Mouse (Mus musculus): ENCODE results near the gene Ehbp1. TPM values are rescaled to one million over a fixed set of nuclear protein-coding genes. Genes with fewer than 3 reads are reported as not detected.

Gene Ehbp1
- total and polyA plus RNA-seq, 3 experiments: 2.5 to 4.0 (median 3.1) TPM

GRCm38 (mm10) chr11:22383532-22383931, 41.4 kb upstream of the Ehbp1 start:
- H3K9ac ChIP-seq (ENCODE audit: insufficient read depth, low read depth): no peak overlapping the region
- H3K27me3 ChIP-seq (replicated peaks): no peaks in the 10 kb centered on the region
- no peaks in the 10 kb centered on the region for H3K36me3 ChIP-seq (replicated peaks in 1 of 2; ENCODE audit: control insufficient read depth in 1 of 2, insufficient read depth in 1 of 2, low read length in 1 of 2)
- no peaks in the 10 kb centered on the region for H3K79me2 ChIP-seq (replicated peaks; ENCODE audit: control insufficient read depth, extremely low read depth, insufficient read depth, poor library complexity, severe bottlenecking)
- H3K27ac ChIP-seq (ENCODE audit: insufficient read depth, low read depth): no peak overlapping the region
- no peak overlapping the region for H3K4me3 ChIP-seq (replicated peaks in 1 of 3; ENCODE audit: low read depth in 2 of 3, low read length in 2 of 3, poor library complexity in 1 of 3)
- H3K9me3 ChIP-seq (replicated peaks; ENCODE audit: low read length): no peaks in the 10 kb centered on the region
- DNase-seq (ENCODE audit: extremely low read depth): peak; percentile 38
- no peak overlapping the region for H3K4me2 ChIP-seq (ENCODE audit: insufficient read depth, low read depth, poor library complexity, severe bottlenecking)
- TF ChIP-seq HCFC1 (IDR thresholded peaks at IDR 0.05; ENCODE audit: low read depth, low read length) (no peak), MAFK (IDR thresholded peaks at IDR 0.05; ENCODE audit: insufficient replicate concordance, low read length) (peak; percentile 88)
- dilution Hi-C loops (cut with MboI; ENCODE audit: extremely low pct_ligation_motif_present, extremely low pct_unique_long_range_greater_than_20kb, low sequenced_read_pairs) (no loop called here), in situ Hi-C loops (cut with MboI; ENCODE audit: low pct_ligation_motif_present, low pct_unique_long_range_greater_than_20kb, low sequenced_read_pairs) (no loop called here)
- 0 out of 4 replicates have a peak, but pooled peaks cover 0 to 3% of the 10 kb centered on the region in 2 experiments for H3K4me1 ChIP-seq (ENCODE audit: control insufficient read depth in 1 of 2, insufficient read depth in 2 of 2)

- H3K27me3 ChIP-seq (replicated peaks): no peaks in the 10 kb centered on the region
- no peak for DNase-seq (ENCODE audit: extremely low read depth)
- no peaks in the 10 kb centered on the region for H3K36me3 ChIP-seq (replicated peaks in 1 of 2; ENCODE audit: control insufficient read depth in 1 of 2, insufficient read depth in 1 of 2, low read length in 1 of 2)
- in situ Hi-C loops (cut with MboI; ENCODE audit: low pct_ligation_motif_present, low pct_unique_long_range_greater_than_20kb, low sequenced_read_pairs): no loop called here
- H3K79me2 ChIP-seq (replicated peaks; ENCODE audit: control insufficient read depth, extremely low read depth, insufficient read depth, poor library complexity, severe bottlenecking): no peaks in the 10 kb centered on the region
- dilution Hi-C loops (cut with MboI; ENCODE audit: extremely low pct_ligation_motif_present, extremely low pct_unique_long_range_greater_than_20kb, low sequenced_read_pairs): no loop called here
- TF ChIP-seq NRF1 (IDR thresholded peaks at IDR 0.05; ENCODE audit: low read depth, low read length): no peak
- TF ChIP-seq MEF2A (IDR thresholded peaks at IDR 0.05; ENCODE audit: borderline replicate concordance, low read depth, low read length): no peak
- TF ChIP-seq USF2 (conservative IDR thresholded peaks at IDR 0.05; ENCODE audit: low read depth, low read length): no peak
- no peak for TF ChIP-seq ZNF384 (IDR thresholded peaks at IDR 0.05; ENCODE audit: low read depth, low read length)
- TF ChIP-seq EP300 (IDR thresholded peaks at IDR 0.05; ENCODE audit: low read length): no peak
- no peak for TF ChIP-seq RCOR1 (conservative IDR thresholded peaks at IDR 0.05; ENCODE audit: low read depth, low read length)
- TF ChIP-seq SMC3 (IDR thresholded peaks at IDR 0.05; ENCODE audit: low read depth, low read length): no peak
- no peak for TF ChIP-seq HCFC1 (IDR thresholded peaks at IDR 0.05; ENCODE audit: low read depth, low read length)
- TF ChIP-seq ZC3H11A (IDR thresholded peaks at IDR 0.05; ENCODE audit: low read depth, low read length): no peak
- H3K9me3 ChIP-seq (replicated peaks; ENCODE audit: low read length): no peaks in the 10 kb centered on the region
- H3K9ac ChIP-seq (ENCODE audit: insufficient read depth, low read depth): no peak overlapping the region
- H3K4me1 ChIP-seq (ENCODE audit: control insufficient read depth in 1 of 2, insufficient read depth in 2 of 2): peaks cover 0 to 4% of the 10 kb centered on the region in 2 experiments; a peak in 1 of 4 replicates
- H3K27ac ChIP-seq (ENCODE audit: insufficient read depth, low read depth): no peak overlapping the region
- no peak overlapping the region for H3K4me2 ChIP-seq (ENCODE audit: insufficient read depth, low read depth, poor library complexity, severe bottlenecking)
- no peak overlapping the region for H3K4me3 ChIP-seq (replicated peaks in 1 of 3; ENCODE audit: low read depth in 2 of 3, low read length in 2 of 3, poor library complexity in 1 of 3)
Observed at GRCm38 (mm10) chr11:22374811-22375210, 32.7 kb upstream of the Ehbp1 start.

DNA sequence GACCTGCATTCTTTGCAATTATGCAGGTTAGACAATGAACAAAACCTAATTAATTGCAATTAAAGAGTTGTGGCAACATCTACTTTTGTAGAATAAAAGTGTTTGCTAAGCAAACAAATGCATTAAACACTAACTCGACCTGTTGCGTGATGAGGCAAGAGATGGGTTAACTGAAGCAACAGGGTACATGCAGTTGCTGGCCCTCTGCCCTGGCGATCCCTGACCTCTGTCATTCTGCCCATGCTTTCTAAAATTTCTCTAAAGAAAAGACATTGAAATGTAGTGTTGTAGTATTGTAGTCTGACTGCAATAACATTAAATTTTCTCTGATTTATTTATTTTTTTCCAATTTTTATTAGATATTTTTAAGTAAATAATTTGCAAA, 31.2 kb upstream of the Ehbp1 start:
- no peak overlapping the region for H3K4me3 ChIP-seq (replicated peaks in 1 of 3; ENCODE audit: low read depth in 2 of 3, low read length in 2 of 3, poor library complexity in 1 of 3)
- no peaks in the 10 kb centered on the region for H3K27me3 ChIP-seq (replicated peaks)
- no peak for TF ChIP-seq ZC3H11A (IDR thresholded peaks at IDR 0.05; ENCODE audit: low read depth, low read length)
- no peak for TF ChIP-seq CTCF (conservative IDR thresholded peaks at IDR 0.05 in 1 of 2, IDR thresholded peaks at IDR 0.05 in 1 of 2; ENCODE audit: low read depth in 2 of 2, low read length in 2 of 2)
- no peak for TF ChIP-seq NELFE (IDR thresholded peaks at IDR 0.05; ENCODE audit: low read depth, low read length)
- no peak for TF ChIP-seq GABPA (IDR thresholded peaks at IDR 0.05; ENCODE audit: insufficient replicate concordance, low read depth, low read length)
- no peak for TF ChIP-seq MAX (IDR thresholded peaks at IDR 0.05; ENCODE audit: low read length)
- no peak for TF ChIP-seq CHD2 (IDR thresholded peaks at IDR 0.05; ENCODE audit: low read length)
- no peak for TF ChIP-seq NRF1 (IDR thresholded peaks at IDR 0.05; ENCODE audit: low read depth, low read length)
- TF ChIP-seq MXI1 (IDR thresholded peaks at IDR 0.05; ENCODE audit: low read depth, low read length): no peak
- TF ChIP-seq TBP (conservative IDR thresholded peaks at IDR 0.05; ENCODE audit: low read depth, low read length): no peak
- no peak for TF ChIP-seq HCFC1 (IDR thresholded peaks at IDR 0.05; ENCODE audit: low read depth, low read length)
- TF ChIP-seq SIN3A (IDR thresholded peaks at IDR 0.05; ENCODE audit: low read length): no peak
- no peak for TF ChIP-seq MAZ (IDR thresholded peaks at IDR 0.05; ENCODE audit: low read depth, low read length)
- TF ChIP-seq CHD1 (IDR thresholded peaks at IDR 0.05; ENCODE audit: low read depth, low read length): no peak
- TF ChIP-seq USF2 (conservative IDR thresholded peaks at IDR 0.05; ENCODE audit: low read depth, low read length): no peak
- no peak for TF ChIP-seq ZMIZ1 (IDR thresholded peaks at IDR 0.05; ENCODE audit: low read depth, low read length)
- H3K79me2 ChIP-seq (replicated peaks; ENCODE audit: control insufficient read depth, extremely low read depth, insufficient read depth, poor library complexity, severe bottlenecking): no peaks in the 10 kb centered on the region
- in situ Hi-C loops (cut with MboI; ENCODE audit: low pct_ligation_motif_present, low pct_unique_long_range_greater_than_20kb, low sequenced_read_pairs) (no loop called here), dilution Hi-C loops (cut with MboI; ENCODE audit: extremely low pct_ligation_motif_present, extremely low pct_unique_long_range_greater_than_20kb, low sequenced_read_pairs) (no loop called here)
- no peak overlapping the region for H3K9ac ChIP-seq (ENCODE audit: insufficient read depth, low read depth)
- H3K4me2 ChIP-seq (ENCODE audit: insufficient read depth, low read depth, poor library complexity, severe bottlenecking): no peak overlapping the region
- no peak overlapping the region for H3K27ac ChIP-seq (ENCODE audit: insufficient read depth, low read depth)
- DNase-seq (ENCODE audit: extremely low read depth): no peak
- H3K9me3 ChIP-seq (replicated peaks; ENCODE audit: low read length): no peaks in the 10 kb centered on the region
- no peaks in the 10 kb centered on the region for H3K36me3 ChIP-seq (replicated peaks in 1 of 2; ENCODE audit: control insufficient read depth in 1 of 2, insufficient read depth in 1 of 2, low read length in 1 of 2)
- peaks cover 0 to 4% of the 10 kb centered on the region in 2 experiments; a peak in 1 of 4 replicates for H3K4me1 ChIP-seq (ENCODE audit: control insufficient read depth in 1 of 2, insufficient read depth in 2 of 2)

Data from CH12.LX (cell line).